Mouse (Mus musculus) stomach, postnatal 0 days (tissue): ENCODE measurements around the gene Cln3. TPM values are rescaled to one million over a fixed set of nuclear protein-coding genes. Genes with fewer than 3 reads are reported as not detected.

Experiments
- ATAC-seq: fragments of 200-750 bp; cut with Nextera tagmentation; 2 replicates; pipeline ENCODE4 v1.8.0; 2017; ENCODE audit not compliant: low FRiP score, low TSS enrichment
- DNase-seq: peaks from one replicate; pipeline ENCODE4 v3.0.0-alpha.2; 2016; ENCODE audit warnings: low spot score
- H3K27ac ChIP-seq: fragments of 300-500 bp; sonication (generic); replicated peaks from 2 replicates; pipeline ENCODE4 v1.5.1; 2014; ENCODE audit warnings: mild to moderate bottlenecking, control low read depth
- H3K27me3 ChIP-seq: fragments of 300-500 bp; sonication (generic); 2 replicates; pipeline ENCODE4 v1.6.1; 2014; ENCODE audit warnings: low read length; ENCODE audit not compliant: control insufficient read depth, insufficient read depth
- H3K36me3 ChIP-seq: fragments of 300-500 bp; sonication (generic); 2 replicates; pipeline ENCODE4 v1.6.1; 2014; ENCODE audit warnings: low read length, mixed read lengths; ENCODE audit not compliant: control insufficient read depth, insufficient read depth
- H3K4me1 ChIP-seq: fragments of 300-500 bp; sonication (generic); replicated peaks from 2 replicates; pipeline ENCODE4 v1.6.1; 2014; ENCODE audit warnings: antibody characterized with exemption; ENCODE audit not compliant: control insufficient read depth, insufficient read depth
- H3K4me2 ChIP-seq: fragments of 300-500 bp; sonication (generic); replicated peaks from 2 replicates; pipeline ENCODE4 v1.6.1; 2014; ENCODE audit warnings: low read depth, mild to moderate bottlenecking, control low read depth, moderate library complexity
- H3K4me3 ChIP-seq: fragments of 300-500 bp; sonication (generic); 2 replicates; pipeline ENCODE4 v1.5.1; 2014; ENCODE audit warnings: low read depth, low read length, control low read depth
- H3K9ac ChIP-seq: fragments of 300-500 bp; sonication (generic); 2 replicates; pipeline ENCODE4 v1.6.1; 2014; ENCODE audit warnings: mild to moderate bottlenecking, low read length, control low read depth, mixed read lengths
- H3K9me3 ChIP-seq: fragments of 300-500 bp; sonication (generic); 2 replicates; pipeline ENCODE4 v1.6.1; 2016; ENCODE audit warnings: low read length; ENCODE audit not compliant: control insufficient read depth
- CTCF ChIP-seq: IDR thresholded peaks from 2 replicates; pipeline ENCODE4 v1.5.1; 2016; ENCODE audit warnings: antibody characterized with exemption, low read depth, mild to moderate bottlenecking, moderate library complexity
- EP300 ChIP-seq: optimal IDR thresholded peaks from 2 replicates; pipeline ENCODE3; 2016; ENCODE audit warnings: antibody characterized with exemption
- WGBS: fragments of 180-500 bp; shearing (Covaris S2); extraction: QIAGEN DNeasy Blood & Tissue Kit; methylation state at CpG from one replicate; pipeline ENCODE4 v1.1.7; 2014; 5-methylcytosine and 5-hydroxymethylcytosine counted together
- polyA plus RNA-seq: library from polyadenylated mRNA; unstranded; fragments of >200 nt; fragmentation: Nextera tagmentation; extraction: Ambion mirVana; gene quantifications from 2 replicates; pipeline ENCODE4 v1.2.1, GENCODE M21; 2015

Gene Cln3
- 17.2 and 17.7 TPM in 2 replicates for polyA plus RNA-seq

GRCm38 (mm10) chr7:126585717-126586116 lies at the start of gene Cln3:
Gene Cln3 (minus strand): TSS chr7:126585817.
- H3K9me3 ChIP-seq = no peaks in the 10 kb centered on the region
- no peak for TF ChIP-seq CTCF
- TF ChIP-seq EP300 = no peak
- no peaks in the 10 kb centered on the region for H3K4me1 ChIP-seq
- 67% methylated on average over 6 of the region's 6 CpGs for WGBS
- no peak for DNase-seq
- no peak within 1 kb of the TSS for H3K4me2 ChIP-seq
- H3K27me3 ChIP-seq = no peaks in the 10 kb centered on the region
- H3K36me3 ChIP-seq = no peaks in the 10 kb centered on the region
- ATAC-seq = no peak
- no peak within 1 kb of the TSS for H3K9ac ChIP-seq
- no peak within 1 kb of the TSS for H3K27ac ChIP-seq
- no peak within 1 kb of the TSS for H3K4me3 ChIP-seq

- no peak overlapping the region for H3K27ac ChIP-seq
- TF ChIP-seq CTCF = no peak
- TF ChIP-seq EP300 = no peak
- H3K4me1 ChIP-seq = no peaks in the 10 kb centered on the region
- no peaks in the 10 kb centered on the region for H3K36me3 ChIP-seq
- no peak for ATAC-seq
- no peak overlapping the region for H3K4me3 ChIP-seq
- no peak overlapping the region for H3K9ac ChIP-seq
- no peak overlapping the region for H3K4me2 ChIP-seq
- DNase-seq = no peak
- no peaks in the 10 kb centered on the region for H3K27me3 ChIP-seq
- H3K9me3 ChIP-seq = no peaks in the 10 kb centered on the region
These were observed 49.8 kb upstream of the Cln3 start for GRCm38 (mm10) chr7:126635375-126635774.

DNA sequence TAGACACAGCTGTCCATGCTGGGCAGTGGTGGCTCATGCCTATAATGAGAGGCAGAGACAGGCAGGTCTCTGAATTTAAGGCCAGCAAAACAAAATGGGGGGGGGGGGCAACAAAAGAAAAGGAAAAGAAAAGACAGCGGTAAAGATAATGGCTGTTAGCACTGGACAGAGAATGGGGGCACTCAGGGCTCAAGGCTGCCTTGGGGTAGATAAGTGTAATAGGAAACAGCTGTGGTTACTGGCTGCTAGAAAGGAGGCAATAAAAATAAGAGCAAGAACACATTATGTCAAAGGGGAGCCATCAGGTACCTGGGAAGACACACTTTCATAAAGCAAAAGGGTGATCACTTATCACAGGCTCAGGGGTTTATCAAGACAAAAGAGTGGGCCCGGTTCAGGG lies 46.9 kb upstream of the Cln3 start:
- 87% methylated on average over 2 of the region's 2 CpGs for WGBS
- TF ChIP-seq EP300 (no peak), CTCF (no peak)
- H3K9ac ChIP-seq = no peak overlapping the region
- no peak overlapping the region for H3K27ac ChIP-seq
- ATAC-seq (no peak), DNase-seq (no peak)
- no peaks in the 10 kb centered on the region for H3K4me1 ChIP-seq
- H3K4me2 ChIP-seq = no peak overlapping the region
- no peaks in the 10 kb centered on the region for H3K27me3 ChIP-seq
- no peaks in the 10 kb centered on the region for H3K36me3 ChIP-seq
- H3K9me3 ChIP-seq = no peaks in the 10 kb centered on the region
- H3K4me3 ChIP-seq = no peak overlapping the region

GRCm38 (mm10) chr7:126630824-126631518 lies 45.4 kb upstream of the Cln3 start, which contains the start of gene Nupr1:
Gene Nupr1 (minus strand): TSS chr7:126630861.
- no peak within 1 kb of the TSS for H3K4me2 ChIP-seq
- 68% methylated on average over 4 of the region's 4 CpGs for WGBS

DNA sequence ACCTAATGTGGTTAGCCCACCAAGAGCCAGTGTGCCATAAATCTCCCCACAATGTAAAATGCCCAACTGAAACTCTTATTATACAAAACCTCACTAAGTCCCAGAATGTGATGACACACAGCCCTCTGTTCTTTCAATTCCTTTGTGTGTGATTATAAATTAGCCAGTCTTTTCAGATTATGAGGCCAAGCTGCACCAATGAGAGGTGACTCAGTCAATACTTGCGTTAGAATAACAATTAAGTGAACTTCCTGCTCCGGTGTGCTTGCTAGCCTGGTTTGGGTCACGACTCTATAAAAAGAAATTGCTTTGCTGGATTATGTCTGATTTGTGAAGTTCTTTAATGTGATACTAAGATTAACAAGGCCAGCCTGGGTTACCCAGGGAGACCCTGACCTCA lies 44.3 kb upstream of the Cln3 start:
- no peak for DNase-seq
- no peak overlapping the region; the same call in 1 of the 2 replicates for H3K9ac ChIP-seq
- no peaks in the 10 kb centered on the region for H3K27me3 ChIP-seq
- TF ChIP-seq EP300 (no peak), CTCF (no peak)
- no peak overlapping the region for H3K4me2 ChIP-seq
- no peaks in the 10 kb centered on the region for H3K36me3 ChIP-seq
- H3K9me3 ChIP-seq = no peaks in the 10 kb centered on the region
- H3K4me3 ChIP-seq = no peak overlapping the region
- no peaks in the 10 kb centered on the region; the same call in 1 of the 2 replicates for H3K4me1 ChIP-seq
- WGBS = 18% methylated on average over 3 of the region's 3 CpGs
- peak; percentile 19; the same call in 1 of the 2 replicates for ATAC-seq
- H3K27ac ChIP-seq = peak overlapping the region; percentile 65

More at GRCm38 (mm10) chr7:126630824-126631518, 45.4 kb upstream of the Cln3 start, which contains the start of gene Nupr1:
- ATAC-seq (peak; percentile 93), DNase-seq (peak; percentile 72)
- no peak within 1 kb of the TSS; the same call in 1 of the 2 replicates for H3K9ac ChIP-seq
- H3K36me3 ChIP-seq = no peaks in the 10 kb centered on the region
- H3K27ac ChIP-seq = peak within 1 kb of the TSS; percentile 65
- no peak within 1 kb of the TSS for H3K4me3 ChIP-seq
- no peaks in the 10 kb centered on the region for H3K9me3 ChIP-seq
- TF ChIP-seq EP300 (no peak), CTCF (peak; percentile 12; the same call in 1 of the 2 replicates)
- no peaks in the 10 kb centered on the region; the same call in 1 of the 2 replicates for H3K4me1 ChIP-seq
- no peaks in the 10 kb centered on the region for H3K27me3 ChIP-seq

DNA sequence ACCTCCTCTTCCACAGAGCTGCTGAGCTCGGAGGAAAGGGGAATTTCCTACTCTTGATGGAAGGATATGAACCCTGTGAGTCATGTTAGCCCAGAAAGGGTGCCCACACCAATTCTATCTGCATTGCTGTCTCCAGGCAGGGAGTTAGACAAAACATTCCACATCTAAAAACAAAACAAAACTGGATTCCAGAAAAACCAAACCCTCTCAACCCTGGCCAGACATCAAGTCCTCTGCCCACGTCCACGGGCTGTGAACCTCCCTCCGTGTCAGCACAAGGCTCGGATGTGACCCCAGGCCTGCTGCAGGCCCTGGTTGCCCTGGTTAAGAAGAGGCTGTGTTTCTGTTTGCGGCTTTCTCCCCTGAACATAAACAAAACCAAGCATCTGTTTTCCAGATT lies 42.5 kb upstream of the Cln3 start:
- Histone ChIP-seq H3K9ac (no peak overlapping the region), H3K4me1 (no peaks in the 10 kb centered on the region; the same call in 1 of the 2 replicates), H3K9me3 (no peaks in the 10 kb centered on the region), H3K4me3 (no peak overlapping the region), H3K27ac (0 out of 2 replicates have a peak overlapping the region, but pooled peaks have one; percentile 35), H3K4me2 (no peak overlapping the region), H3K27me3 (no peaks in the 10 kb centered on the region), H3K36me3 (no peaks in the 10 kb centered on the region)
- DNase-seq (no peak), ATAC-seq (no peak)
- TF ChIP-seq CTCF (no peak), EP300 (no peak)
- WGBS = 53% methylated on average over 6 of the region's 6 CpGs
